Mouse (Mus musculus): ENCODE data around the gene C1qtnf9. TPM values are rescaled to one million over a fixed set of nuclear protein-coding genes. Genes with fewer than 3 reads are reported as not detected.

C1qtnf9 gene
- total RNA-seq (2021): under 1 TPM in 1 of 2 experiments, not detected in 1; 0.20 TPM

DNA sequence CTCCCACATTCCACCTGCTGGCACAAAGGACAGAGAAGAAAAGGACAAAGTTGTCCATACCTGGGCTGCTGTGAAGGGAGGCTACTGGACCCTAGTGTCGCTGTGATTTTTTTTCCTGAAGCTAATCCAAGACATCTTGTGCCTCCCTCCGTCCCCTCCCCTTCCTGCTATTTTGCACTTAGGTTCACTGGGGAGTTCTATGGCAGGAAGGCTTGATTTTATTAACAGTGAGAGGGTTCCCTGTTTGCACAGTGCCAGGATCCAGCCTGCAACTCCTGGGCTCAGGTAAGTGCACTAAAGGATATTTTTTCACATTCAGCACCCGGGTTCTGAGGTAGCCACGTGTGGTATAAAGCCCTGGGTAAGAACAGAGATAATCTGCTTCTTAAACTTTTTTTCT is at the start of gene C1qtnf9:
Gene C1qtnf9, plus strand, starts transcription at position 251 of the 400 bp plus-strand sequence.
- DNase-seq: no peak
- intact Hi-C loops (cut with DNase I): no loop called here

DNA sequence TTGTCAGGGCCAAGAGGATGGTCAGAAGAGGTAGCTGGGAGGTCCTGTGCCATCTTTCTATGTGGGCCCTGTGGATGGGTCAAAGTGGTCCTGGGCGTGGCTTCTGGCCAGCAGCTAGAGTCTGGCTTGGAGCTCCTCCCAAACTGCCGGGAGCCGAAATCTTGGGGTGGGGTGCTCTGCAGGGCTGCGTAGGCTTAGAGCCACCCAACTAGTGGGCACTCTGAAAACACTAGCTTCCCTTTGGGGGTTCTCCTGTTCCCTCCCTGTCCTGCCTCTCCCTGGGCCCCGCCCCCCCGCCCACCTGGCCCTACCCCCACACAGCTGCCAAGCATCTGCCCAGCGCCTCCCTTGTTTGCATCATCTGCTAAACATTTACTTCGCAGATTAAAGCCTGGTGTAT is 46.6 kb upstream of the C1qtnf9 start:
- intact Hi-C loops (cut with DNase I): no loop called here
- no peak for DNase-seq

DNA sequence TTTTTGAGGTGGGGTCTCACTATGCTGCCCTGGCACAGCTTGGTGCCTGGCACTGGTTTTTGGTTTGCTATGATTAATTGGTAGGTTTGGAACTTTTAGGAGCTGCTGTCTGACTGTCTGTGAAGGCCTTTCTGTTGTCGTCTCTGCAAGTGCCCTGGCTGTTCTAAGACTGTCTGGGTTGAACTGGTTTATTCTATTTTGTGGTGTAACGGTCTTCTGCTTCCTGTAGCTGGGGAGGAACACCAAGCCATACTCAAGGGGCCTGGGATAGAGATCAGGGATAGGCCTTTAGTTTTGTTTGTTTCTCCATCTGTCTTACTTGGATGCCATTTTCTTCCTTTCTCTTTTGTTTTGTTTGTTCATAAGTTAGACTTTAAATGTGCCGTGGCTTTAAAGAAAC is 46.0 kb upstream of the C1qtnf9 start:
- DNase-seq: no peak
- intact Hi-C loops (cut with DNase I): no loop called here

DNA sequence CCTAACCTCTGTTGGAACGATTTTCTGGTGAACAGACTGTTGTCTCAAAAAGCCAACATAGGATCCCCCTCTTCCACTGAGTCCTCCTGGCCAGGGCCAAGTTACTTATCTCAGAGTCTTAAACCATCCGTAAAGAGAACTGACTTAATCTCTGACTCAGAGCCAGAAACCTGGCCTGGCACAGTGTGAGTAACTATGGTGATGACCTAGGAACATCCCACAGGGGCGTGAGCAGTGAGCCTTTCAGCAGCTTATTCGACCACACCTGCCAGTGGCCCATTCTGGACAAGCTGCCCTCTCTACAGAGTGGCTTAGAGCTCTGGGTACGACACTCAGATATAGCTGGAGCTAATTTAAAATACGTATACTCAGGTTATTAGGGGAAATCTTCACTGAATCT is 41.8 kb upstream of the C1qtnf9 start:
- DNase-seq: peak; percentile 76
- intact Hi-C loops (cut with DNase I): no loop called here

DNA sequence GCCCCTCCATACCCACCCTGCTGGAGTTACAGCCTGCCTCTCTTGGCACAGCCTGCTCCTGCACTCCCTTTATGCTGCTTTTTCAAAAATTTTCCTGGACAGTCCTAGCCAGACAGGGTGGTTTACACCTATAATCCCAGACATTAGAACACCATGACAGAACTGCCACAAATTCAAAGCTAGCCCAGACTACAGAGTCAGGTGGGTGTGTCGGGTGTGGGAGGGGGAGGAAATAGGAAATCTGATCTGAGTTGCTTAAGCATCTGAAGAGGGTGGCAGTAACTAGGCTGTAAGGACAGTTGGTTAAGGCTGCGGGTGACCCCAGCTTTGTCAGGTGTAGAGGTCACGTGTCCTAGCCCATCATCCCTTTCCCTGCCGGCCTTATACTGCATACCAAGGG is 40.8 kb upstream of the C1qtnf9 start:
- no peak for DNase-seq
- intact Hi-C loops (cut with DNase I): no loop called here

DNA sequence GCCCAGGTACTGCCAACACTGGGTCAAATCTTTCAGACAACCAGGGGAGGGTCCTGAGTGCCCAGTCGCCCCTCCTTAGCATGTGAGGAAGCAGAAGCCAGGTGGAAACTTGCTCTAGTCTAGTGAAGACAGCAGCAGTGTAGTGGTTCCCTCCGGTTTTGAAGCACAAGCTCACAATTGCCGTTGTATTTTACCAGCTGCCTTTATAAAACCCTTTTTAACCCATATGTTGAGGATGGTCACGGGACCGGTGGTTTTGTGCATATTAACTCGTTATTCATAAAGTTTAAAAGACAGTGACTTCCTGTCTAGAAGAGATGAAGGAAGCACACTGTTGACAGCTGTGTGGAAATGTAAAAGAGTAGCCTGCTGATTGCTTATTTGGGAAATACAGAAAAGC is 35.9 kb upstream of the C1qtnf9 start:
- no peak for DNase-seq
- intact Hi-C loops (cut with DNase I): no loop called here

DNA sequence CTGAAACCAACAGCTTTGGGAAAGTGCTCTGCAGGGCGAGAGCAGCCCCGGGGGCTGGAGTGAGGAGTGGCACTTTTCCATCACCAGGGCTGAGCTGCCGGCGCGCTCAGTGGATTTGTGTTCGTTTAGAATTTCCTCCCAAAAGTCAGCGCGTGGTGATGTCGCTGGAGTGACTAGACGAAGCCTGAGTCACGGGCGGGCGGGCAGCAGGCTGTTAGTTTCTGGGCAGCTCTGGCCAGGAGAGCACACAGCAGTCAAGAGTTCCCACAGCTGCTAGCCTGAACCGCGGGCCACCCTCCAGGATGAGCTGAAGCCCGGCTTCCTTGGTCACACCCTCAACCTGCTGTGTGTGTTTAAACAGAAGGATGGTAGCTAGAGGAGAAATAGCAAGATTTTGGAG is 35.1 kb upstream of the C1qtnf9 start:
- intact Hi-C loops (cut with DNase I): no loop called here
- peak; percentile 58 for DNase-seq

DNA sequence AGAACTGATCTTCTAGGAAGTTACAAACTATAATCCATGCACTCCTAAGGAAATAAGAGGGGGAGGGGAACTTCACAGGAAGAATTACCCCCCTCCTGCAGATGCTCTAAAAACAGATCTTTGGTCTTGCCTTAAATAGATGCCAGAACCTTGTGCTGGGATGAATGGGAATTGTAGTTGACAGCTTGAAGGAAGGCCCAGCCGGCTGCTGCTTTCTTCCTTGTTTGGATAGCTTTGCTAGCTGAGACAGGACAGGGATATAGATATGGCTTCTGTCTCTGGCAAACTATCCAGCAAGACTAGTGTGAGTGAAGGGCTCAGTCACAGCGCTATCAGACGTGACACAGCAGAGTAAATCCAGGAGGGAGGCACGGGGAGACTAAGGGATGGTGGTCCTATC is 34.2 kb upstream of the C1qtnf9 start:
- no peak for DNase-seq
- intact Hi-C loops (cut with DNase I): no loop called here

DNA sequence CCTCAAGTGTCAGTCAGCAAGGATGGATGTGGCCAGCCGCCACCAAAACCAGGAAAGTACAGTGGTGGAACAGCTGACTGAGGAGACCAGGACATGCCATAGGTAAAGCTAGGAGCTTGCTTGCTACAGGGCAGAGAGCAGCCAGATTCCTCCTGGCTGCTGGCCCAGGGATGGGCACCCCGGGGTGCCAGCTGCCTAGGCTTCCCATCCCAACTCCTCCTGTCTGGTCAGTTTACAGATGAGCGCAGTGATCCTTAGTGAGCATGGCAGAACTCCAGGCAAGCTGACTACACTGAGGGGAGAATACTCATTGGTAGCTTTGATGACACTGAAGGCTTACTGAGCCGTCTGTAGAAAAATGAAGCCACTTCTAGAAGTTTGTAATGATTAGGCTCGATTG is 32.7 kb upstream of the C1qtnf9 start:
- DNase-seq: peak; percentile 86
- intact Hi-C loops (cut with DNase I): no loop called here

DNA sequence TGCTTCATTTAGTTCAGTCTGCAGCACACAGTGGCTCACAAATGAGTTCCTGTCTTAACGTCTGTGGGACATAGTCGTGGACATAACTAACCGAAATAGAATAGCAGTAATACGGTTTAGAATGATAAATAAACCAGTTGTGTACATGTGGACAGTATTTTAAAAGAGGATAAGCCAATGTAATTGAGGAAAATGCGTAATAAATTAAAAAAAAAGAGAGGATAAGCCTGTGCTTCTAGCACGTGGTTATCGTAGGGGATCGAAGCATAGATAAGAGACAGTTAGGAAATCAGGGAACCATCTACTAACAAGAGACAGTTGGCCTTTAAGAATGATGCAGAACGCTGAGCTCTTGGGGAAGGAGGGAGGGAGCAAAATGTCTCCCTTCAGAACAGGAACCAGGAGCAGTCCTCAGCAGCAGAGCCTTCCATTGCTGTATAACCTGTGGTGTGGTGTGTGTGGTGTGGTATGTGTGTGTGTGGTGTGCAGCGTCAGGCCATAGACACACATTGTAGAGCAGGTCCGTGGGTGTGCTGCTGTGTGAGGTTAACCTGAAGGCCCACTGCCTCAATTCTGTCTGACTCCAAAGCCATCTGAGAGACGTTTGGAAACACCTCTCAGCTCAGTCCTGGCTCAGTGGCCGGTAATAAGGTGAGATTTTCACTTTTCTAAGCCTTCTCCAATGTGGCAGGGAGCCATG is 31.9 kb upstream of the C1qtnf9 start:
- intact Hi-C loops (cut with DNase I): no loop called here
- DNase-seq: no peak

DNA sequence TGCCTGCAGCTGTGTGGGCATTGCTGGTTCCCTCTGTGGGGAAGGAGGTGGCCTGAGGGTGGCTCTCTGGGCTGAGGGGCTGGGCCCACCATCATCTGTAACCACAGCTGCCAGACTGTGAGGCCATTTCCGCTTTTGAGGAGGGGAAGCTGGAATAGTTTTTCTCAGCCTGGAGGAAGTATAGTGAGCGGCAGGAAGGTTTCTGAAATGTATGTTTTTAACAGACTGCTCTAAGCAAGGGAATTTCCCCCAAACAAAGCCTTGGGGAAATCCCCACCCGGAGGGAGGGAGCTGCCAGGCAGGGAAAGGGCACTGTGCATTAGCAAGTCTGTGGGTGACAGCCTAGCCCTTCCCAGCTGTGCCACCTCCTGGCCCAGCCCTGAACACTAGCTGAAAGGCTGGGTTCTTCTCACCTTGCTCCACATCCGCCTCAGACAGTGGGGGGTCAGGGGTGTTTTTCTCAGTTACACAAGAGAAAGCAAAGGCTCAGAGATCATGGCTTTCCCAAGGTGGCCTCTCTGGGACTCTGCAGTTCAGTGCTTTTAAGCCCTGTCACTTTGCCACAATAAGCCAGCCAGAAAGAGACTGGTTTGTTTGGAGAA is 31.2 kb upstream of the C1qtnf9 start:
- DNase-seq: no peak
- intact Hi-C loops (cut with DNase I): no loop called here

DNA sequence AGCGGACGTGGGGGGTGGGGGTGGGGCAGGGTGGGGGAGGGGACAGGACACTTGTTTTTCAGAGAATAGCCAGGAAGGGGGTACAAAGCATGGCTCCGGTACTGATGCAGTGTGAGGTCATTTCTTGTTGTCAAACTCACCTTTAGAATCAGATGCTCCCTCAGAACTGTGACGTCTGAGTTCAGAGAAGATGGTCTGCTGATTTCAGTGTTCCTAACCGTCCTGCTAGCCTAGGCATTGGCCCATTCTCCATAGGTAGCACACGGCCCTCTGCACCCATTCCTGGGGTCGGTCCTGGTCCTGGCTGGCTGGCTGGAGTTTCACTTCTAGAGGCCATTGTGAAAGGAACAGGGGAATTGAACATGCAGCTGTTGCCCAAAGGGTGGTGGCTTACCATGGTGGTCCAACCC is 30.7 kb upstream of the C1qtnf9 start:
- intact Hi-C loops (cut with DNase I): no loop called here
- DNase-seq: no peak

DNA sequence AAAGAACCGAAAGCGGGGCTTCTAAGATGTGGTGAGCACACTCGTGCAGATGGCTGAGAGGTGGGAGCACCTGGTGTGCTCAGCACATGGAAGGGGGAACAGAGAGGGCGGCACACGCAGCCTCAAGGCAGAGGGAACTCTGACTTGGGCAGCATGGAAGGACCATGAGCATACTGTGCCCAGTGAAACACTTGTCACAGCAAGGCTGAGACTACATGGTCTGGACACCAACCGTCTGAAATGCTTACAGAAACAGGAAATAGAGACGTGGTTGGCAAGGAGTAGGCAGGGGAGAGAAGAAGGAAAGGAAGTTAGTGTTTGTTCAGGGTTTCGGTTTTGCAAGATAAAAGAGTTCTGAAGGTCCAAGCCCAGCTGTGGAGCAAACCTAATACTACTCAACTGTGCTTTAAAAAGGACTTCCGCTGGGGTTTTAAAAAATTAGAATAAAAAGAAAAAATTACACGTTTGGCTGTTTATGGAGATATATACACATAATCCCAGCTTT is 29.4 kb upstream of the C1qtnf9 start:
- intact Hi-C loops (cut with DNase I): no loop called here
- DNase-seq: no peak

DNA sequence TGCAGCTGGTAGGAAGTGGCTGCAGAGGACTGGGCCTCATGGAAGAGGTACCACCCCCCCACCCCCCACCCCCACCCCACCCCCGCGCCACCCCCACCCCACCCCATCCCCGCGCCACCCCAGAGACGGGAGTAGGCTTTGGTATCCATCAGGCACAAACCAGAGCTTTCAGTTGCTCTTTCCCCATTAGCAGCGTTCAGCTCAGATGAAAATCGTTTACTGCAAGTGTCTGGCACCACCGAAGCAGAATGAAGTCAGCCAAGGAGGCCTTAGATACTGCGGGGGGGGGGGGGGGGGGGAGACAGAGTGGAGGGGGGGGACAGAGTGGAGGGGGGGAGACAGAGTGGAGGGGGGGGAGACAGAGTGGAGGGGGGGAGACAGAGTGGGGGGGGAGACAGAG is 28.8 kb upstream of the C1qtnf9 start:
- intact Hi-C loops (cut with DNase I): no loop called here
- DNase-seq: no peak

DNA sequence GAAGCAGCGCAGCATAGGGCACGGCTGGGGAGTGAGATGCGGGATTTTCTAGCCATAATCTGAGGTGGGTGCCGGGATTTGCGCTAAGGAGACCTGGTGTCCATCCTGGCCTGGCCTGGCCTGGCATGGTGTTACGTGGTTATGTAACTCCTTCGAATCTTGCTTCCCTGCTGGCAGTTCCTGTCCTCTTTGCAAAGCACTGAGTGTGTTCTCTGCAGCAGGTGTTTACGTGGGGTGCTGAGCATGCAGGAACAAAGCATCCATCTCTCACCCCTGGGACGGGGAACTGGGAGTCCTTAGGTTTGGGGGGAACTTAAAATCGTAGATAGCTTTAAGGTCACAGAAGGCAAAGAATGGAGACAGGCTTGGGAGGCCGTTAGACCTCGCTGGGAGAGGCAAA is 28.3 kb upstream of the C1qtnf9 start:
- DNase-seq: no peak
- intact Hi-C loops (cut with DNase I): no loop called here

DNA sequence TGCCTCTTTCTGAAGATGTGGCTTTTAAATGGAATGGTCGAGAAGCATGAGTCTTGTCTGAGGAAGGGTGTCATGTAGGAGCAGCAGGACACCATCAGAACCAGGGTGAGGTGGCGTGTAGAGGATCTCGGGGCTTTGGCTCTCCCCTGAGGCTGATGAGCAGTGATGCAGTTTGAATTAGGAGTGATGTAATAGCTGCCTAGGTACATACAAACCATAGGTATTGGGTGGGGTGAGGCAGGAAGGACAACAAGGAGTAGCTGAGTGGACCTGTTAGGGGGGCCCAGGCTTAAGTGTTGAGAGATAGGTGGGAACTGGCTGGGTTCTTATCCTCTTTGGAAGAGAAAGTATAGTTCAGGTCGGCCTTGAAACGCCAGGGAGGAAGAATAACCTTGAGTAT is 27.4 kb upstream of the C1qtnf9 start:
- no peak for DNase-seq
- intact Hi-C loops (cut with DNase I): no loop called here

DNA sequence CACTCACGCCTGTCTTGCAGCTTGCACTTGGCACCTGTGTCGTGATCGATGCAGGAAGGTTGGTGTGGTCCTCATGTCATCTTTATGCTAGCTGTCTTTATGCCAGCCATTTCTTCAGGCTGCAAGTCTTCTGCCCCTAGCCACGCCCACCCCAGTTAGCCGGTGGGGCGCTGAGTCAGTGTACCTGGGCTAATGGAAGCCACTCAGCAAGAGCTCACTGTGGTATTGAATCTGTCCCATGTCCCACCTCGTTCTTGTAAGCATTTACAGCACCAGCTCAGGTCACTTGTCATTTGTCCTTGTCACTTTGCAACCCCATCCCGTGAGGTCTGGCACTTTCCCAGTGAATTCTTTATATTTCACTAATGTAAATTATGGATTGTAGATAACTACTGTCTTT is 26.9 kb upstream of the C1qtnf9 start:
- intact Hi-C loops (cut with DNase I): no loop called here
- DNase-seq: peak; percentile 37

DNA sequence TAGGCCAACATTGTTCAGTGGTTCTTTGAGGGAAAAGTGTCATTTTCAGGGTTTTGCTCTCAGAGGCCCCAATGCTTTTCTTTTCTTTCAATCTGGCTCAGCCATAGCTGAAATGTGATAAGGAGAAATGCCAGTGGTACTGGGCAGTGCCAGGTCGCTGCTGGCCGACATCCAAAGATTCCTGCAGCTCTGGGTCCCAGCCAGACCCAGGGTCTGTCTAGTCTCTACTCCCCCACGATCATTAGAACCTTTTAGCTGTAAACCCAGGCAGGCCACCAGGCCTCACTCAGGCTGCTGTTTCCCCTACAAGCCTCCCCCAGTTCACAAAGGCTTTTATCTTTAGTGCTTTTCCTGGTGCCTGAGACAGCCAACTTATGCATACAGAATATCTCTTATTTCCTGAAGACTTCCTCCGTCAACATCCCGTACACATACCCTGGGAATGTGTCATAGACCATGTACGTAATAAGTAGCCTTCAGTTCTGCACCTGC is 26.4 kb upstream of the C1qtnf9 start:
- peak; percentile 88 for DNase-seq

DNA sequence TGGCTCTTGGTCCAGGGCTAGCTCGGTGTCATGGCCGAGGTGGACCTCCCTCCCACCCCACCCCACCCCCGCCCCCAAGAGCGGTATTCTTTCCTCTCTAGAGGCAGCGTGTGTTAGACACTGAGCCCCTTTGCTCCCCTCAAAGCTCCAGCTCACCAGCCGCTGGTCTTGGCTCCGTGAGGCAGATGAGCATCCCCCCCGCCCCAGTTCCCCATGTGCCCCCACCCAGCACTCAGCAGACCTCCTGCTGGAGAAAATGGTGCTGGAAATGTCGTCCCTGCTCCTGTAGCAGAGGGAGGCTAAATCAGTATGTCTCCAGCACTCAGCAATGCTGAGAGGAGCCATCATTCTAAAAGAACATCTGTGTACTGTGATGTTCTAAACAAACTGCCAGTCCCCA is 24.3 kb upstream of the C1qtnf9 start:
- intact Hi-C loops (cut with DNase I): no loop called here
- DNase-seq: no peak

More for the DNA sequence above, 26.4 kb upstream of the C1qtnf9 start:
- intact Hi-C loops (cut with DNase I): no loop called here

DNA sequence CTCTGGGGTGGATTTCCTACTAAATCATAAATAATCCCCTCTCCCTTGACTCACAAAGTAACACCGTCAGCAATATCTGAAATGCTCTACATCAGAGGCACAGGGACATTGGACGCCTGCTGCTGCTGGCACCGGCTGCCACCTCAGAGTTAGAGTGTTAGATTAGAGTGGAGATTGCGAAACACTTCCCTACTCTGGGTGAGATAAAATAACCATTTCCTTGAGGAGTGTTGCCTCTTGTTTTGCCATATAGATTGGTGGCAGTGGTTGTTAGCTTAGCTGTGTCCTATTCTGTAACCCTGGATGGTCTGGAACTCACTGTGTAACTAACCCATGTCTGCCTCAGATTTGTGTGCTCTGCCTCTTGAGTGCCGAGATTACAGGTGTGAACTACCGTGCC is 22.7 kb upstream of the C1qtnf9 start:
- intact Hi-C loops (cut with DNase I): no loop called here
- DNase-seq: no peak

DNA sequence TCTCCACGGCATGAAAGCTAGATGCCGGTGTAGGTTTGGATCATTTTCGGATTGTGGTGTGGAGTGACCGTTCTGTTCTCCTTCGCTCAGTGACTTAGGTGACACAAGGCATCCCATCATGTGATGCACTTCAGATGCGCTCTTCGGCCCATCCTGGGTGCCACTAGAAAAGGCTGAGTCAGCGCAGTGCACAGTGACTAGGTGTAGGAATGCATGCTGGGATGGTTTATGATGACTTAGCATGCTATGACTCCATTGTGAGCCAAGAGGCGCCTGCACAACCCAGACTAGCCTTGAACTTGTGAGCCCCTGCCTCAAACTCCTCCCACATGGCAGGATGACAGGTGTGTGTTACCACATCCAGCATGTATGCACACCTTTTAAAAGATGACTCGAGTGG is 21.8 kb upstream of the C1qtnf9 start:
- intact Hi-C loops (cut with DNase I): no loop called here
- DNase-seq: no peak

DNA sequence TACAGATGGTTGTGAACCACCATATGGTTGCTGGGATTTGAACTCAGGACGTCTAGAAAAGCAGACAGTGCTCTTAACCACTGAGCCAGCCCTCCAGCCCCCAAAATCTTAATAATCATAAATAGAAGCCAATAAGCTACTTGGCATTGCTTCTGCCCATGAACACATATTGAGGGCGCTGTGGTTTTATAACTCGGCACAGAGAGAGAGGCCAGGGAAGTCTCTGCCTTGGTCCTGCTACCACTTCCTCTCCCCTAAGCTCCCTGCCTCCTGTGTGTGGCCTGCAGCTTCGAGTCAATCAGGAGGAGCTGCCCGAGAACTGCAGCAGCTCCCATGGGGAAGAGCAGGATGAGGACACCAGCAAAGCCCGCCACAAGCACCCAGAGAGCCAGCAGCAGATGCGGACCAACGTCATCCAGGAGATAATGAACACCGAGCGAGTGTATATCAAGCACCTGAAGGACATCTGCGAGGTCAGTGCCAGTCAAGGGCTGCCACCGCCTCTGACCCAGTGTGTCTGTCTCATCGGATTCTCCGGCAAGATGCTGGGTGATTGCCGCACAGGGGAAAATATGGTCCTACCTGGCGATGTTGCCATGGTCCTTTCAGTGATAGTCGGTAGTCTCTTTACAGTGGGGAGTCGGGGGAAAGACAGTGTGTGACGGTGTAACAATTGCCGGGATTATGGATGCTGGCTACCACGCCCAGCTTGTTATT is 20.6 kb upstream of the C1qtnf9 start:
- no peak for DNase-seq
- intact Hi-C loops (cut with DNase I): no loop called here

All from left cerebral cortex, postnatal 4 days (tissue).